Mouse (Mus musculus) T-helper 2 cell (primary cell): ENCODE measurements around the gene Zfand3.

Experiments
- in situ Hi-C: fragments of 300-600 bp; cut with MboI, MseI; formaldehyde crosslinking; loops from one replicate; pipeline ENCODE4 v1.15.1; 2025; ENCODE audit warnings: high pct_unique_total_duplicates

The Zfand3 gene

DNA sequence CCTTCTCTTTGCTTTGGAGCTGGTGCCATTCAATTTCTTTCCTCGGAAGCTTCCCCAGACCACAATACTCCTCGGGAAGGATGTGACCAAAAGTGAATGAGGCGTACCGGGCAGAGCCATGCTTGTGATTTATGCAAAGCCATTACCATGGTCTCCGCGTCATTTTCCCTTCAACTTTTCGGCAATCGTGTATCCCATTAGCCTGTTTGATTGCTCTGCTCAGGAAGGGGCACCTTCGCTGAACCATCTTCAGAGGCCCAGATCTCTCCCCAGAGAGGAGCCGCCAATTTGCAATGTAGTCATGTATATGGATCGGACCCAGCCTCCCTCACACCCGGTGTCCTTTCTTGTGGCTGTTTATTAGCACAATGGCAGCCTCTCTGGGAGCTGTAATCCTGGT, 218.3 kb downstream of the Zfand3 start:
- in situ Hi-C loops = no loop called here

DNA sequence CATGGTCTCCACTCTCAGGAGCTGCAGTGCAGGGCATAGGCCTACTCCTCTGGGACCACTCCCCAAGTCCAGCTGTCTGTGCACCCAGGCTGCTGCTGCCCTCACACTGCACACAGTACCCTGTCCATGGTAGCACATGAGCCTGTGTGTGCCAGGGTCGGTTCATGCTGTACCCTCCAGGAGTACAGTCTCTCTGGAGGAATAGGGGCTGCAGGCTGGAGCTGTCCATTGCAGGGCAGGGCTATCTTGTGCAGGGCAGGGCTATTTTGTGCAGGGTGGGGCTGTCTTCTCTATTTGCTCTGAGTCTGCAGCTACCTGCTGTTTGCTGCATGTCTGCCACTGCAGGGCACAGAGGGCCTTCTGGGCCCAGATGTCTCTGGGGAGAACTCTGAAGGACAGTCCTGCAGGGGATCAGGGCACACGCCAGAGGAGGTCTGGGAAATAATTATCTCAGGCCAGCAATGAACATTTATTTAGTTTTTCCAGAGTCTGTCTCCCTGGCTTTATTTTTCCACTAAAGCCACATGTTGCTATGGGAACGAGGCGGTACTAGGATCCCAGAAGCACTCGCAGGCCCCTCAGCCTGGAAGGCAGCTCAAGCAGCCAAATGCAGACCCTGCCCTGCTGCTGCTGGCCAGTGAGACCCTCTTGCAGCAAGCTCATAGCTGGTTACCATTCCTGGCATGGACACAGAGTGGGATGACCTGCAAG, 220.7 kb downstream of the Zfand3 start:
- in situ Hi-C loops = no loop called here

DNA sequence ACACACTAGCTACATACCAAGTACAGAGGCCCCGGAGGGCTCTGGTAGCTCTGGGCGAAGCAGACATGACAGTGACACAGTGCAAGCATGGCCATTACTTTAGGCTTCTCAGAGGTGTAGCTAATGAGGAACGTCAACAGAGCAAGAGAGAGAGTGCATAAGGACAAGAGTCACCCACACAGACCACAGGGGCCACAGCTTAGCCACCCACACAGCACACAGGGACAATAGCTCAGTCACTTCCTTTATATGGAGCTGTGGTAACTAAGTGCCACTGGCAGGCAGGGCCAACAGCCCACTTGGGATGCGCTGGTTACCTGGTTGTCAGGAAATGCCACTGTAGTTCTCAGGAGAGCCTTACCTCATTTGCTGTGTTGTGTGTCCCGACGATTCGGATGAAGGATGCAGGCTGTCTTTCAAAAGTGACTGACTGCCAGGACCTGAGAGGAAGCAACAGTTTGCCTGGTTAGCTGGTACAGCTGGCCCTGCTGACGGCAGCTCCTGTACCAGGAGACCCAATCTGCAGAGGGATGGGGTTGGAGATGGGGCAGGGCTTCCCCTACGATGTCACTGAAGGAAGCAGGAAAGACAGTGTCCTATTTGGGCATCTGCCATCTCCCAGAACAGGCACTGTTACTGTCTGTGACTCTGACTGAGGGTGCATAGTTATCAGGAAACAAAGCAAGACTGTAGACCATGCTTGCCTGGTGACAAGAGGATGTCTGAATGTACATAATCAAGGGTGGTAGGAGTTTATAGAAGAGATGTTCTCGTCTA, 224.1 kb downstream of the Zfand3 start:
- in situ Hi-C loops = no loop called here

DNA sequence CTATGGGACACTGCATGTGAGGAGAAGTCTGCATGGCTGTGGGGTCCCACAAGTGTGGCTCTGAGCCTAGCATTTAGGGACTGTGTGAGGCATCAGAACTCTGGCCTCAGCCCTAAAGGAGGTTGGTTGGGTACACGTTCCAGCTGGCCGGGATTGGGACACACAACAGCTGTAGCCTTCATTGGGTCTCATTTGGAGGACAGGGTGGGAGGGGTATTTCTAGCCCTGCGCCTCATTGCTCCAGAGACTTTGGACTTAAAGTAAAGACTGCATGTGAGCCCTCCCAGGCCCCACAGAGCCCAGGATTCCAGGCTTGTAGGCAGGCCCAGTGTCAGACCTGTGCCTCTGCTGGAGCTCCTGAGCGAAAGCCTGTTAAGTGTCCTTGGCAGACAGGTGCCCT, 225.9 kb downstream of the Zfand3 start:
- in situ Hi-C loops = no loop called here

DNA sequence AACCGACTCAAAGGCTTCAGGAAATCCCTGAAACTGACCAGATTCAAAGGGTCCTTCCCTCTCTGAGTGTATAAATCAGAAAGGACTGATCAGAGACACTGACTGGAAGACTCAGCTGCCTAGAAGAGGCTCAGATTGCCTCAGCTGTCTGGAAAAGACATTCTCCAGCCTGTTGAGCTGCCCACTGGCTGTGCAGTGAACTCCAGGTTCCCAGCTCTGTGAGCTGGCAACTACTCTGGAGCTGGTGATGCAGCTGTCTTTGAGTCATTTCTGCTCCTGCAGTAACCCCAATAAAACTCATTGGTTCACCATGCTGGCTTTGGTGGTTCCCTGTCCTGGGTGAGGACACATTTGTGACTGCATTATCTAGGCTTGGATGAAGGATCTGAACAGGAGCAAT, 226.9 kb downstream of the Zfand3 start:
- in situ Hi-C loops = no loop called here

- in situ Hi-C loops = no loop called here
Observed at GRCm38 (mm10) chr17:30232698-30233097, 228.2 kb downstream of the Zfand3 start.

DNA sequence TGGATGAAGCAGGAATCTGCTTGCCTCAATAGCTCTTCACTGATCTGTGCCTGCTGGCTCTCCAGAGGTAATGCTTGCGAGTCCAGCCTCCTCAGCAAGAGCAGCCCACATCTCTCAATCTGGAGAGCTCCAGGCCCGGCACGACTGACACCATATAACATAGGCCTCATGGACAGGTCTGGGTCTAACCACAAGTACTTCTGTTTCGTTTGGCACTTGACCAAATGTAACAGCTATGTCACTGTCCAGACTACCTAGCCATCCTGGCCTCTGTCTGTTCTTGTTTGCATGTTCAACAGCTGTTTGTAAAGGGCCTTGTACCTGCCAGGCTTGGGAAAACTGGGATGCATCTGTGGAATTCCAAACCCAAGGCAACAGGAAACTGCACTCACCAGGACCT, 230.8 kb downstream of the Zfand3 start:
- in situ Hi-C loops = no loop called here

- in situ Hi-C loops = no loop called here
Observed at GRCm38 (mm10) chr17:30236611-30237010, 232.1 kb downstream of the Zfand3 start.

- in situ Hi-C loops = no loop called here
Observed at GRCm38 (mm10) chr17:30237600-30237999, 233.1 kb downstream of the Zfand3 start.

DNA sequence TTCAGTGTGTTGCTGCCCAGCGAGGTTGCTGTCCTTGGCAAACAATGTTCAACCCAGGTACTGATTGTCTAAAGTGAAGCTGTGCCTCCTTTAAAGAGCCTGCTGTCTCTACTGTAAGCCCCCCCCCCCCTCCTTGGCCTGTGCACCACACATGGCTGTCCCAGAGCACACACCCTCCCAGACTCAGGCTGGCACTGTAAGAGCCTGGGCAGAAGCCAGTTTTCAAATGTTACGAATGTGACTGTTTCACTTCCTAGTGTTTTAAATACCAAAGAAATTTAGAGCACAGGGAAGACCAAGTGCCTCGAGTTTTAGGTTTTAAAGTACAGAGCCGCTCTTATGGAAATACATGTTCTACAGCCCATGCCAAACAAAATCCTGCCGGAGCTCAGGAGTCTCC, 234.9 kb downstream of the Zfand3 start:
- in situ Hi-C loops = no loop called here

GRCm38 (mm10) chr17:30240659-30241058, 236.1 kb downstream of the Zfand3 start:
- in situ Hi-C loops = no loop called here

DNA sequence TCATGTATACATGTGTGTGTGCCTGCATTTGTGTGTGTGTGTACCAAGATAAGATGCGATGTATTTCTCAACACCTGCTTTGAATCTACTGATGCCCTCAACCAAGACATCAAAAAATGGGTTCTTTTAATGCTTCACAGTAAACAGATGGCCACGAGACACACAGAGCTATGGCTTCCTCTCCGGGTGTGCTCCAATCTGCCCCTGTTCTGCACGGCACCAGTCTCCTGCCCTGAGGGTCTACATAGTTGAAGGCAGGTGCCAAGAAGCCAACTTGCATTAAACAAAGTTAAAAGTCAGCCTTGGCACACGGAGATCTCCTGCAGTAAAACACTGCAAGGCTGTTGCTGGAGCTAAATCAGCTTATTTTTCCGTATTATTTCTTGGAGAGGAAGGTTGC, 236.5 kb downstream of the Zfand3 start:
- in situ Hi-C loops = no loop called here

DNA sequence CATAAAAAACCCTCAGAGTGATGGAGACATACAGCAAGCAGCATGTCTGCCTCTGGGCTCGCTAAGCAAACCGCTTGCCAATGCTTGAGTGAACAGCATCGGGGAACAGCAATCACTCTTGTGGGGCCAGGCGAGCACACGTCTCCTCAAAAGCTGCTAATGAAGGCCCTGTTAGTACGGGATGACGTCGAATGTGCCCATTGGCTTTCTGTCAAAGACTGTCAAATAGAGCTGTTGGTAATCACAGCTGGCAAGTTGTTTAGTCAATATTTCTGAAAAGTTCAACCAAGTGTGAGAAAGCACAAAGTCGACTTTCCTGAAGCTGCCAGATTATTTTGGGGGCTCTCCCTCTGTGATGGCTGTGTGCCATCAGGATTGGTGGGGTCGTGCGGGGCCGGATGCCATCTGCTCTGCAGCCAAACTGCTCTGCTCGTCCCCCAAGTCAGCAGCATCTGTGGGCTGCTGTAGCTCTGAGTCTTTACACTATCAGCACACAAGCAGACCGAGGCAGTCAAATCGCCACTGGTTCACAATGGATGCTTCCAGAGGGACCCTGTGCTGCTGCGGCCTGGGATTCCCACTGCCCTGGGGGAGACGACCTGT, 237.3 kb downstream of the Zfand3 start:
- in situ Hi-C loops = no loop called here

GRCm38 (mm10) chr17:30242647-30243046, 238.1 kb downstream of the Zfand3 start:
- in situ Hi-C loops = no loop called here

DNA sequence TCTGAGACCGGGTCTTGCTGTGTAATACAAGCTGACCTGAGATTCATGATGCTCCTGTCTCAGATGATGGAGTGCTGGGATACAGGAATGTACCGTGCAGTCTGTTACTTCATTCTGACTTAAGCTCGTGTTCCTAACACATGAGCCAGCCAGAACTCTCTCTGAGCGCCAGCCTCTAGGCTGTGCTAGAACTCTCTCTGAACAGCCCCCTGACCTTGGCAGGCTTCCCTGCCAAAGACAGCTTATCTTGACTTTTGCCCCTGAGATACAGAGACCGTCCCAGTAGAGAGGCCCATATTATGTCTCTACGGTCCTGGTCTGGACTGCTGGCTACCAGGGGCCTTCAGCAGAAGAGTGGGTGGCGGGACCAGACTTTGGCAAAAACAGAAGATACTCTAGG, 239.0 kb downstream of the Zfand3 start:
- in situ Hi-C loops = no loop called here

- in situ Hi-C loops = no loop called here
Observed at GRCm38 (mm10) chr17:30244651-30245307, 240.2 kb downstream of the Zfand3 start.

- in situ Hi-C loops = no loop called here
Observed at GRCm38 (mm10) chr17:30245308-30245706, 240.8 kb downstream of the Zfand3 start.

DNA sequence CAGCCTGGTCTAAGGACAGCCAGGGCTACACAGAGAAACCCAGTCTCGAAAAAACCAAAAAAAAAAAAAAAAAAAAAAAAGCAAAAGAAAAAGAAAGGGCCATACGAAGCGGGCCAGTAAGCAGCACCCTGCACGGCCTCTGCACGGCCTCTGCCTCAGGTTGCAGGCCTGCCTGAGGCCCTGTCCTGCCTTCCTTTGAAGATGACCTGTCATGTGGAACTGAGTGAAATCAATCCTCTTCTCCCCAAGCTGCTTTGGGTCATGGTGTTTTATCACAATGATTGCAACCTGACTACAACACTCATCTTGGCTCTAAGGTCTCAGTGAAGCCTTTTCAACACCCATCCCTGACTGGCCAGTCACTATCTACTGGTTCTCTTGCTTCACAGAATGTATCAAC, 248.5 kb downstream of the Zfand3 start:
- in situ Hi-C loops = loop anchor here (5.0 kb wide), 1 partner anchor 59 kb away; no protein-coding TSS in a partner anchor

DNA sequence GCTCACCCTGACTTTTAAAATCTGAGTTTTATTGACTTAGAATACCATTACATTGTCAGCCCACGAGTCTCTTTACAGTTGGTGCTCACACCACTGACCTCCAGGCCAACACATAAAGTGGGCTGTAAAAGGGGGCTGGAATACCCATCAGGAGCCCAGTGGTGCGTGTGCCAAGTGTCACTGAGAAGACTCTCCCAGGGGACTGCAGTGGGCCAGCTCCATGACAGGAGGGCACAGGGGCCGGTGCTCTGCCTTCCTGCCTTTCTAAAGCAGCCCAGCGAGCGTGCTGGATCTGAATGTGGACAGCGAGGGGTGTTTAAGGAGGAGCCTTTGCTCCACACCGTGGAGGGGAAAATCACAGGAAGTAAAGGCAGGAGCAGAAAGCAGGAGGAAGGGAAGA, 249.4 kb downstream of the Zfand3 start:
- in situ Hi-C loops = loop anchor here (5.0 kb wide), 1 partner anchor 58 kb away; no protein-coding TSS in a partner anchor

- in situ Hi-C loops = no loop called here
Observed at GRCm38 (mm10) chr17:30255928-30256560, 251.5 kb downstream of the Zfand3 start.

DNA sequence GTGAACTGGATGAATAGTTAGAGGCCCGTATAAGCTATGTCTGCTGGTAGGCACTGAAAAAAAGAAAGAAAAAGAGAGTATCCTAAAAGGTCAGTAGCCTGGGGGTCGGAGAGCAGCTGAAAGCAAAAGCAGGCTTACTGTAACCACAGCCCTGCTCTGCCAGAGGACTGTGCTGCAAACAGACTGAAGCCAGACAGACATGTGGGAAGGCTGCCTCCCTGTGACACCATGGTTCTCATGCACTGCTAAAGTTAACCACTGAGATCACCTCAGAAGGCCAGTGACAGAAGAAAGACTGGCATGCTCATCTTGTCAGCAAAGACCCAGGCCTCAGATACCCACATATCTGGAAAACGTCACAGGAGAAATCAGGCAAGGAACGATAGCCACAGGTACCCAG, 253.9 kb downstream of the Zfand3 start:
- in situ Hi-C loops = no loop called here

GRCm38 (mm10) chr17:30259938-30260337, 255.4 kb downstream of the Zfand3 start:
- in situ Hi-C loops = no loop called here
